Mouse (Mus musculus) liver, embryonic 14.5 days (tissue): ENCODE results near the gene Vmn2r92.

Source experiments
- CTCF ChIP-seq: IDR thresholded peaks from 2 replicates; pipeline ENCODE4 v1.5.1; 2016; ENCODE audit warnings: antibody characterized with exemption, low read depth, control low read depth
- EP300 ChIP-seq: IDR thresholded peaks from 2 replicates; pipeline ENCODE4 v1.6.1; 2016; ENCODE audit warnings: antibody characterized with exemption, low read depth

DNA sequence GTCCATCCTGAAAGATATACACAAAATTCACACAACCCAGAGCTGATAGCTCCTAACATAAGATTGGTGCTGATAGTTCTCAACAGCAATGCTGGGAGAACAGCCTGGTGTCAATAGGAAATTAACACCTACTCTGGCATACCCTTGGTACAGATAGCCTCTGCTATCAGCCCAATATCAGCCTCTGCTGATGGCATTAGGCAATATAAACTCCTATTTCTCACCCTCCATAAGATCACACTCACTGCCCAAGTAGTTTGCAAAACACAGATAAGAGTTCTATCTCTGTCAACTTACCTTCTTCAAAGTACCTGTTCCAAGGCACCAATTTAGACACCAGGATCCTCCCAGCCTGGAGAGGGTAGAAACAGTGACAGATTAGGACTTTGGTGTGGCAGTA, 69.6 kb downstream of the Vmn2r92 start:
- TF ChIP-seq CTCF (no peak), EP300 (no peak)
